Mouse (Mus musculus) Patski (cell line): Measurements from ENCODE around the gene Arhgef11. TPM values are rescaled to one million over a fixed set of nuclear protein-coding genes. Genes with fewer than 3 reads are reported as not detected.

Source experiments
- ATAC-seq: fragments of 100-300 bp; one replicate; pipeline ENCODE4 v1.8.0; 2021
- CTCF ChIA-PET: fragments of 350-600 bp; sonication (Branson Sonifier 250); formaldehyde crosslinking; loops from one replicate; lab custom pipeline; 2022; ENCODE audit warnings: inconsistent platforms; lab: Charles Lee
- POLR2A ChIA-PET: fragments of 350-600 bp; sonication (Branson Sonifier 250); formaldehyde crosslinking; loops from one replicate; lab custom pipeline; 2022; ENCODE audit warnings: antibody characterized with exemption, inconsistent platforms; lab: Charles Lee
- DNase-seq: peaks from one replicate; pipeline ENCODE4 v3.0.0-alpha.2; 2011; ENCODE audit warnings: low read depth, low spot score
- H3K27me3 ChIP-seq: fragments of 371-371 bp; one replicate; pipeline ENCODE4 v1.5.1; 2021
- CTCF ChIP-seq: fragments of 100-300 bp; IDR thresholded peaks from one replicate; pipeline ENCODE4 v1.5.1; 2021
- in situ Hi-C: fragments of 300-500 bp; cut with MboI; formaldehyde crosslinking; loops from 3 replicates; pipeline ENCODE4 v1.11.1; 2018; ENCODE audit warnings: low pct_unique_long_range_greater_than_20kb, mixed read lengths
- polyA plus RNA-seq: library from polyadenylated mRNA; unstranded; gene quantifications from one replicate; pipeline ENCODE4 v1.2.3, GENCODE M21; 2021

Arhgef11 gene
- polyA plus RNA-seq, 1 experiment from 2014 or later: 41.9 TPM

DNA sequence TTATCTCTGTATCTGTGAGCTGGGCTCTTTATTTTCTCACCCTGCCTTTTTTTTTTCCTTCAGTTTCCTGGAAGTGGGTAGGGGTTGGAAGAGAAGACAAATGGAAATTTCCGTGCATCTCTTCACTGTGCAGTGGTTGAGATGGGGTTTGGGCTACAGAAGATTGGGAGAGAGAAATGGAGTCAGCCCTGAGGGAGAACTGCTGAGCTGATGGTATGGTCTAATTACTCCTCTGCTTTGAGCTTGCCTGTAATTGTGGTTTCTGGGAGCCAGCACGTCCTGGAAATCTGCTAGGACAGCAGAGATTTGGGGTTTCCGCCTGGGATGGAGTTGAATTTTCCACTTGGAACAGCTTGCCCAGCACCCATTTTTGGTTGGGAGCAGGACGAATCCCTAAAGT is 43.1 kb downstream of the Arhgef11 start:
- no peaks in the 10 kb centered on the region for H3K27me3 ChIP-seq
- ATAC-seq (no peak), DNase-seq (no peak)
- ChIA-PET CTCF (interaction anchor here (0.7 to 0.9 kb wide), 3 partner anchors 11 to 30 kb away, joined by 3 to 4 read pairs (median 3); no protein-coding TSS in a partner anchor), POLR2A (interaction anchor here (0.7 kb wide), 1 partner anchor 54 kb away, joined by 3 read pairs; no protein-coding TSS in a partner anchor)
- in situ Hi-C loops: no loop called here
- TF ChIP-seq CTCF: no peak

DNA sequence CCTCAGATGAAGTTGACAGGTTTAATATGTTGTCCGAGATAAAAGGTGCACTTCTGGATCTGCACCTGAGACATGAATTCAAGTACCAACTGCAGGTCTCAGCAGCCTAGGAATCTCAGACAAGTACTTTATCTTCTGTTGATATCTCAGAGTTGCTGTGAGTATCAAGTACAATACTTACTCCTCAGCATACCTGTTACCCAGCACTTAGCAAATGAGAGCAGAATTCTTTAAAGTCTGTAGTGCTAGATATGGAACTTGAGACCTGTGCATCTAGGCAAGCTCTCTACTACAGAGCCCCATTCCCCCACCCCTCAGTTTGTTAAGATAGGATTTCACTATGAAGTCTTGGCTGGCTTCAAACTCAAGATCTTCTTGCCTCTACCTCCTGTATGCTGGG is 43.9 kb downstream of the Arhgef11 start:
- POLR2A ChIA-PET: no interaction called here

GRCm38 (mm10) chr3:87718525-87718924 is 101.2 kb downstream of the Arhgef11 start:
- no peak for DNase-seq
- in situ Hi-C loops: no loop called here
- H3K27me3 ChIP-seq: no peaks in the 10 kb centered on the region
- POLR2A ChIA-PET: no interaction called here
- no peak for TF ChIP-seq CTCF
- CTCF ChIA-PET: interaction anchor here (1.2 kb wide), 1 partner anchor 9 kb away, joined by 4 read pairs; no protein-coding TSS in a partner anchor
- no peak for ATAC-seq

More for the DNA sequence above, 43.9 kb downstream of the Arhgef11 start:
- no peaks in the 10 kb centered on the region for H3K27me3 ChIP-seq
- no peak for DNase-seq
- no peak for ATAC-seq
- no peak for TF ChIP-seq CTCF
- in situ Hi-C loops: no loop called here
- CTCF ChIA-PET: no interaction called here

DNA sequence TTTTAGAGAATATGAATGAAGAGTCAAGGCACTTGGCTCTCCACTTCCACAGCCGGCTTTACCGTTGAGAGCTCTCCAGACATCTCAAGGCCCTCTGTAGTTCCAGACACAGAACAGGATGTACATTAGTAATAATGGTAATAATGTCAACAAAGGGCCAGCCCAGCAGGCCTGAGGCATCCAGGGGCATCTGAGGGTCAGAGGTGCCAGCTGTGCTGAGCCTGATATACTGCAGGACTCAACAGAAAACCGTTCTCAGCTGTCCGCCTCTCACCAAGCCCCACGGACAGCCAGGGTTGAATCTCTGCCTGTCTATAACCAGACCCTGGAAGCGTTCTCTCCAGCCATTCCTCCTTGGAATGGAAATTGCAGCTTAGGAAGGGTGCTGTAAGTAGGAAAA is 107.2 kb downstream of the Arhgef11 start:
- DNase-seq (no peak), ATAC-seq (no peak)
- H3K27me3 ChIP-seq: no peaks in the 10 kb centered on the region
- no peak for TF ChIP-seq CTCF
- POLR2A ChIA-PET: no interaction called here
- CTCF ChIA-PET: interaction anchor here (1.7 kb wide), 1 partner anchor 11 kb away, joined by 7 read pairs; no protein-coding TSS in a partner anchor
- in situ Hi-C loops: no loop called here

DNA sequence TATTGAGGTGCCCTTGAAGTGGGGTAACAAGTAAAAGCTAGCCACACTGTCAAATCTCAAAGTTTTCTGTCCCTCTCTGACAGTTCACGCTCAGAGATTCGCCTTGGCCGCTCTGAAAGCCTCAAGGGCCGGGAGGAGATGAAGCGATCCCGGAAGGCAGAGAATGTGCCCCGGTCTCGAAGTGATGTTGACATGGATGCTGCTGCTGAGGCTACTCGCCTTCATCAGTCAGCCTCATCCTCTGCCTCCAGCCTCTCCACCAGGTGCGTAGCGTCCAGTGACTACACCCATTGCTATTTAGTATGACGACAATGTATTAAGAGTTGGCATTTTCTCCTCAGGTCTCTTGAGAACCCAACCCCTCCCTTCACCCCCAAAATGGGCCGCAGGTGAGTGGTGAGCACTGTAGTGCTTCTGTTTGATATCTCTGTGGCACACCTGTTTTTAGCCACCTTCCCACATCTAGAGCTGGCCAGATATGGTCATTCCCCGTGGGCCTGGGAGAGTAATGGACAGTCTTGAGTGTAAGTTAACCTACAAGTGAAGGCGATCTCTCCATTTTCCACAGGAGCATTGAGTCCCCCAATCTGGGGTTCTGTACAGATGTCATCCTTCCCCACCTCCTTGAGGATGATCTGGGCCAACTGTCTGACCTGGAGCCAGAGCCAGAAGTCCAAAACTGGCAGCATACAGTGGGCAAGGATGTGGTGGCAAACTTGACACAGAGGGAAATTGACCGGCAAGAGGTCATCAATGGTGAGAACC is 108.2 kb downstream of the Arhgef11 start:
- TF ChIP-seq CTCF: no peak
- ChIA-PET CTCF (interaction anchor here (1.7 kb wide), 1 partner anchor 10 kb away, joined by 7 read pairs; no protein-coding TSS in a partner anchor), POLR2A (no interaction called here)
- ATAC-seq (no peak), DNase-seq (no peak)
- no peaks in the 10 kb centered on the region for H3K27me3 ChIP-seq
- in situ Hi-C loops: no loop called here

DNA sequence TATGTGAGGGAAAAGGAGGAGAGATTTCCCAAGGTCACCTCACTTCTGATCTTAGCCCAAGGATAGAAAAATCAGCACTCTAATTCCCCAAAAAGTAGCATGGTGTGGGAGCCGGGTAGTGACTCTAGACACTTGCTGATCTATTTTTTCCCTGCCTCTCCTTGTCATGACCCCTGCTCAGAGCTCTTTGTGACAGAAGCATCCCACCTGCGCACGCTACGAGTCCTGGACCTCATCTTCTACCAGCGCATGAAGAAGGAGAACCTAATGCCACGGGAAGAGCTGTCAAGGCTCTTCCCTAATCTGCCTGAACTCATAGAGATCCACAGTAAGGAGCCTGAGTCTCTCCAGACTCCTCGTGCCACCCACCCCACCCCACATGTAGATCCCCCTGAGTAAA is 108.8 kb downstream of the Arhgef11 start:
- in situ Hi-C loops: no loop called here
- ATAC-seq: no peak

GRCm38 (mm10) chr3:87728696-87729095 is 111.3 kb downstream of the Arhgef11 start:
- ATAC-seq (no peak), DNase-seq (no peak)
- POLR2A ChIA-PET: interaction anchor here (1.2 kb wide), 1 partner anchor 15 kb away, joined by 3 read pairs; no protein-coding TSS in a partner anchor
- no peaks in the 10 kb centered on the region for H3K27me3 ChIP-seq
- CTCF ChIA-PET: interaction anchor here (1.8 kb wide), 1 partner anchor 10 kb away, joined by 4 read pairs; no protein-coding TSS in a partner anchor
- TF ChIP-seq CTCF: no peak
- in situ Hi-C loops: no loop called here

More for the DNA sequence above, 108.8 kb downstream of the Arhgef11 start:
- ChIA-PET CTCF (no interaction called here), POLR2A (no interaction called here)
- DNase-seq: no peak
- H3K27me3 ChIP-seq: no peaks in the 10 kb centered on the region
- TF ChIP-seq CTCF: no peak

- ChIA-PET POLR2A (no interaction called here), CTCF (interaction anchor here (1.3 kb wide), 2 partner anchors 10 to 19 kb away, joined by 3 to 4 read pairs; no protein-coding TSS in a partner anchor)
- no peak for TF ChIP-seq CTCF
- no peak for DNase-seq
- in situ Hi-C loops: no loop called here
- no peak for ATAC-seq
- no peaks in the 10 kb centered on the region for H3K27me3 ChIP-seq
Measured at GRCm38 (mm10) chr3:87733098-87733497, 115.7 kb downstream of the Arhgef11 start.

- ATAC-seq: no peak
- CTCF ChIA-PET: interaction anchor here (1.2 to 1.3 kb wide), 2 partner anchors 8 to 22 kb away, joined by 4 read pairs; no protein-coding TSS in a partner anchor
- no peak for DNase-seq
- POLR2A ChIA-PET: no interaction called here
- in situ Hi-C loops: no loop called here
- no peak for TF ChIP-seq CTCF
- no peaks in the 10 kb centered on the region for H3K27me3 ChIP-seq
Measured at GRCm38 (mm10) chr3:87733984-87734761, 116.8 kb downstream of the Arhgef11 start.

GRCm38 (mm10) chr3:87735335-87735734 is 118.0 kb downstream of the Arhgef11 start:
- DNase-seq: no peak
- ChIA-PET POLR2A (interaction anchor here (1.4 kb wide), 1 partner anchor 13 kb away, joined by 3 read pairs; no protein-coding TSS in a partner anchor), CTCF (interaction anchor here (1.2 to 2.0 kb wide), 3 partner anchors 11 to 80 kb away, joined by 3 to 7 read pairs (median 4); no protein-coding TSS in a partner anchor)
- no peak for TF ChIP-seq CTCF
- in situ Hi-C loops: no loop called here
- no peak for ATAC-seq
- H3K27me3 ChIP-seq: no peaks in the 10 kb centered on the region
